Mouse (Mus musculus): Measurements from ENCODE around the gene Olfr1.

The Olfr1 gene

DNA sequence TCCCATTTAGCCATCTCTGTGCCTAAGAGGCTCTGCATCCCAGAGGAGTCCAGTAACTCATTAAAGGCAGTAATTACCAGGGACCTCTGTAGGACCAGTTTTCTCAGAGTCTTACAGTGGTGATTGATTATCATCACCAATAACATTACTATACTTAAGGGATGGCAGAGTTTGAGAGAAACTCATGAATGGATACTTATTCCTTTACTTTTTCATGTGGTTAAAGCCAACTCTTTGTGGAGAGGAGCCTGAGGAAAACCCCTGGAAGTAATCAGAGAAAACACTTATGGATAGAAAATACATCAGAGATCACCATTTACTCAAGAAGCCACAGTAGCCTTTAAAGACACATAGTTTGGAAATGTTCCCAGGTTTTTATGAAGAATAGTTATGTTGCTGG is at the start of gene Olfr1:
TSS of gene Olfr1 (minus strand) at position 101 of the 400 bp plus-strand sequence.
- no peak for DNase-seq (ENCODE audit: low spot score in 2 of 2)

DNA sequence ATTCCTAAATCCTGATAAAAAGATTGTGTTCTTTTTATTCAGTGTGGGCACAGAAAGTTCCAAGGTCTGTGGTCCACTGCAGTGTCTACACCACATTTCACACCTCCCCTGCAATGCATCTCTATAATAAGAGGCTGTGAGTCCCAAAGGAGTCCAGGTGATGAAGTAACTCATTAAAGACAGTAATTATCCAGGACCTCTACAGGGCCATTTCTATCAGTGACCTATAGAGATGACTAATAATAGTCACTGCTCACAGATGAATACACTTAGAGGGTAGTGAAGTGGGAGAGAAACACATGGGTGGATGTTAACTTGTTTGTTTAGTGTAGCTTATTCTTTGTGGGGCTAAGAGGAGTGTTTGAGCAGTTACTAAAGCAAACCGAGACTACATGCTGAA is 29.0 kb upstream of the Olfr1 start, which contains the start of gene Olfr378:
TSS of gene Olfr378 (minus strand) at position 101 of the 400 bp plus-strand sequence.
- no peak for DNase-seq (ENCODE audit: low spot score in 2 of 2)

DNA sequence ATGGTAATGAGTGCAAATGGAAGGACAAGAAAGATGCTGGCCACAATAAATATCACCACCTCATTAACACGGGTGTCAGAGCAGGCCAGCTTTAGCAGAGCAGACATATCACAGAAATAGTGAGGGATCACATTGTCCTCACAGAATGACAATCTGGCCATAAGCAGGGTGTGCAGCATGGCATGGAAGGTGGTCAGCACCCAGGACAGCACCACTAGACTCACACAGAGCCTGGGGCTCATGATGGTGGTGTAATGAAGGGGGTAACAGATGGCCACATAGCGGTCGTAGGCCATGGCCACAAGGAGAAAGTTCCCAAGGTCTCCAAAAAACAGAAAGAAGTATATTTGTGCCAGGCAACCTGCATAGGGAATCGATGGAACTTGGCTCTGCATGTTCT is 4.0 kb downstream of the Olfr1 start:
- no peak for DNase-seq (ENCODE audit: low spot score in 2 of 2)

DNA sequence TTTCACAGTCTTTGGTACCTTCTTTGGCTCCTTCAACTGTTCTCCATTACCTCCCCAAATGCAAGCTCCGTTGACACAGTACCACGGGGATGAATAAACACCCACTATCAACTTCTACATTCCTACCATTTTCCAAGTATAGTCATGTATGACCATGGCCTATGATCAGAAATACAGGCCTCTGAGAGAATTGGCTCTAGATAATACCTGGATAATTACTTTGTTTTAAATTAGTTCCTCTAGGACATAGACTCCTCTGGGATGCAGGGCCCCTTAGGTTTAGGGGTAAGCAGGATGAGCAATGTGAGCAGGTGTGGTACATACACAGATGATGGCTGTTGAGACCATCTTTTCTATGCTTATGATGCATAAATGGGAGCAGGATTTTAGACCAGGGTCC is 28.5 kb downstream of the Olfr1 start, which contains the start of gene Olfr376:
TSS of gene Olfr376 (plus strand) at position 301 of the 400 bp plus-strand sequence.
- DNase-seq (ENCODE audit: low spot score in 2 of 2): no peak

DNA sequence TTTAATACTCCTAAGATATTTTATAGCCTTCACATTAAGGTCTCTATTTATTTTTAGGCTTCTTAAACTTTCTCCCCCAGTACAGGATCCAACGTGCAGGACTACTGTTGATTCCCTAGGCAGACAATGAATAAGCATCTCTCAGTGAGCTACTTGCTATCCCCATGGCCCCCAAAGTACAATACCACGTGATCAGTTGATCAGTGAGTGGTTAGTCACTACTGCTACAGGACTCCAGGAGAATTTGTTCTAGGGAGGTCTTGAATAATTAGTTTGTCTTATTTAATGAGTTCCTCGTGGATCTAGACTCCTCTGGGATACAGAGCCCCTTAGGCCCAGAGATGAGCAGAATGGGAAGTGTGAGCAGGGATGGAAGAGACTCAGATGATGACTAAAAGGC is 48.9 kb downstream of the Olfr1 start, which contains the start of gene Olfr20:
TSS of gene Olfr20 (plus strand) at position 301 of the 400 bp plus-strand sequence.
- no peak for DNase-seq (ENCODE audit: low spot score in 2 of 2)

Measured in natural killer cell, adult 2 months (primary cell).